7 mouse cellular contexts compared by ENCODE assay signal in genomic region chr5:128981607-128982006, GRCm38 (mm10). TPM values are rescaled to one million over a fixed set of nuclear protein-coding genes. Genes with fewer than 3 reads are reported as not detected.
DNase-seq lines count a peak whose midpoint lies in the region; ATAC-seq and TF ChIP-seq lines count a peak whose summit lies in the region.

No protein-coding gene starts in this region.

- H3K9ac ChIP-seq in MEL (ENCODE audit: control insufficient read depth, low read depth, low read length, poor library complexity, severe bottlenecking): no peak overlapping the region
- H3K9ac ChIP-seq in embryonic facial prominence, embryonic 14.5 days (ENCODE audit: low read depth, low read length): no peak overlapping the region

- H3K36me3 ChIP-seq in MEL (ENCODE audit: control insufficient read depth in 1 of 2, insufficient read depth in 2 of 2, low read length in 2 of 2): no peaks in the 10 kb centered on the region; a peak in 1 of 4 replicates
- peaks cover 7% of the 10 kb centered on the region; the same call in 1 of the 2 replicates for H3K36me3 ChIP-seq in embryonic facial prominence, embryonic 14.5 days (ENCODE audit: control insufficient read depth, insufficient read depth, low read length)

- no peak for TF ChIP-seq POLR2A in MEL (IDR thresholded peaks at IDR 0.05; ENCODE audit: control insufficient read depth in 1 of 2, insufficient read depth in 1 of 2, low read depth in 1 of 2, low read length in 2 of 2, poor library complexity in 1 of 2)
- no peak for TF ChIP-seq POLR2A in bone marrow macrophage, adult 2 months (IDR thresholded peaks at IDR 0.05; ENCODE audit: borderline replicate concordance, low read depth, low read length)

- intact Hi-C loops in heart, postnatal 36 days (cut with DNase I): no loop called here

- TF ChIP-seq CTCF in MEL (IDR thresholded peaks at IDR 0.05 in 2 of 3, conservative IDR thresholded peaks at IDR 0.05 in 1 of 3; ENCODE audit: control insufficient read depth in 1 of 3, insufficient read depth in 1 of 3, low read depth in 2 of 3, low read length in 3 of 3, poor library complexity in 1 of 3, severe bottlenecking in 1 of 3): peak; percentile 80 to 95 (median 93)
- TF ChIP-seq CTCF in bone marrow macrophage, adult 2 months (IDR thresholded peaks at IDR 0.05; ENCODE audit: low read depth, low read length): peak; percentile 53

- TF ChIP-seq EP300 in MEL (IDR thresholded peaks at IDR 0.05; ENCODE audit: low read depth in 1 of 2, low read length in 2 of 2): no peak

- no peaks in the 10 kb centered on the region for H3K79me2 ChIP-seq in MEL (ENCODE audit: control insufficient read depth, insufficient read depth, low read length, poor library complexity)

- 23% methylated on average over 12 of the region's 12 CpGs for WGBS in embryonic facial prominence, embryonic 14.5 days

- no peaks in the 10 kb centered on the region for H3K9me3 ChIP-seq in MEL (replicated peaks; ENCODE audit: insufficient read depth, low read length)
- H3K9me3 ChIP-seq in embryonic facial prominence, embryonic 14.5 days (ENCODE audit: control insufficient read depth, low read length): no peaks in the 10 kb centered on the region

- peak; percentile 69 for DNase-seq in MEL (ENCODE audit: low read depth, low spot score)
- no peak for DNase-seq in embryonic facial prominence, embryonic 14.5 days (ENCODE audit: low spot score)
- DNase-seq in heart, postnatal 36 days: peak; percentile 70 to 78
- peak; percentile 81 to 84 for DNase-seq in kidney, postnatal 4 days
- DNase-seq in lung, postnatal 36 days: peak; percentile 71
- peak; percentile 35 for DNase-seq in right cerebral cortex, postnatal 25 days

- no peak overlapping the region for H3K4me2 ChIP-seq in embryonic facial prominence, embryonic 14.5 days (ENCODE audit: low read depth, low read length)

- TF ChIP-seq RAD21 in MEL (IDR thresholded peaks at IDR 0.05; ENCODE audit: low read depth, low read length): peak; percentile 50

- H3K27ac ChIP-seq in MEL (ENCODE audit: control insufficient read depth, low read depth, low read length): no peak overlapping the region
- H3K27ac ChIP-seq in bone marrow macrophage, adult 2 months (ENCODE audit: insufficient read depth, low read depth, low read length): no peak overlapping the region
- no peak overlapping the region for H3K27ac ChIP-seq in embryonic facial prominence, embryonic 14.5 days (replicated peaks; ENCODE audit: low read depth, low read length)

- ATAC-seq in embryonic facial prominence, embryonic 14.5 days (ENCODE audit: low read depth): 0 out of 2 replicates have a peak, but pooled peaks have one; percentile 71

- H3K27me3 ChIP-seq in MEL (ENCODE audit: control insufficient read depth in 1 of 2, insufficient read depth in 2 of 2, low read length in 2 of 2): no peaks in the 10 kb centered on the region
- H3K27me3 ChIP-seq in embryonic facial prominence, embryonic 14.5 days (replicated peaks; ENCODE audit: control insufficient read depth, insufficient read depth, low read length): no peaks in the 10 kb centered on the region

- H3K4me3 ChIP-seq in MEL (ENCODE audit: control insufficient read depth in 1 of 2, insufficient read depth in 1 of 2, low read depth in 2 of 2, low read length in 2 of 2): no peak overlapping the region
- H3K4me3 ChIP-seq in bone marrow macrophage, adult 2 months (ENCODE audit: insufficient read depth, low read length): no peak overlapping the region
- no peak overlapping the region for H3K4me3 ChIP-seq in embryonic facial prominence, embryonic 14.5 days (ENCODE audit: low read depth, low read length)

- no peaks in the 10 kb centered on the region for H3K4me1 ChIP-seq in MEL (ENCODE audit: control insufficient read depth in 1 of 2, insufficient read depth in 2 of 2, low read length in 2 of 2)
- no peaks in the 10 kb centered on the region for H3K4me1 ChIP-seq in bone marrow macrophage, adult 2 months (ENCODE audit: control insufficient read depth, insufficient read depth, low read length)
- H3K4me1 ChIP-seq in embryonic facial prominence, embryonic 14.5 days (ENCODE audit: control insufficient read depth, insufficient read depth, low read length): no peaks in the 10 kb centered on the region

TF ChIP-seq in MEL, 35 proteins besides CTCF, POLR2A, EP300 and RAD21:
- TF ChIP-seq CHD2 (IDR thresholded peaks at IDR 0.05; ENCODE audit: low read length) (no peak), MYC (IDR thresholded peaks at IDR 0.05; ENCODE audit: low read depth, low read length) (no peak), NRF1 (IDR thresholded peaks at IDR 0.05; ENCODE audit: insufficient read depth, low read depth, low read length, poor library complexity, severe bottlenecking) (no peak), SMC3 (IDR thresholded peaks at IDR 0.05; ENCODE audit: low read depth, low read length) (peak; percentile 57), MYB (IDR thresholded peaks at IDR 0.05; ENCODE audit: low read depth, low read length) (no peak), GATA1 (IDR thresholded peaks at IDR 0.05; ENCODE audit: low read depth, low read length) (no peak), GABPA (IDR thresholded peaks at IDR 0.05; ENCODE audit: low read depth, low read length) (no peak), USF2 (IDR thresholded peaks at IDR 0.05; ENCODE audit: borderline replicate concordance in 1 of 2, insufficient read depth in 1 of 2, low read depth in 1 of 2, low read length in 2 of 2) (no peak), CHD1 (IDR thresholded peaks at IDR 0.05; ENCODE audit: low read depth, low read length) (no peak)

RNA-seq across cellular contexts. Expression of gene Stx2, which starts 26.8 kb away (rescaled TPM):
- 69.0 and 84.8 TPM in 2 replicates for total RNA-seq in MEL (2012; rRNA removed)
- 10 to 100 TPM in 1 of 2 experiments, not detected in 1; 97.1 TPM for polyA plus RNA-seq in MEL (2012; ENCODE audit: insufficient read depth in 1 of 2, insufficient read length in 2 of 2, low read depth in 1 of 2, low replicate concordance in 2 of 2, missing spikeins in 1 of 2)
- polyA plus RNA-seq in bone marrow macrophage, adult 2 months (2012; ENCODE audit: insufficient read depth, insufficient read length, missing spikeins): 106 and 112 TPM in 2 replicates
- polyA plus RNA-seq in embryonic facial prominence, embryonic 14.5 days (2014; fragmentation: Nextera tagmentation; extraction: Ambion mirVana): 34.5 and 38.8 TPM in 2 replicates
- 10 to 100 TPM; 12.2 to 20.5 TPM for total RNA-seq in heart, postnatal 36 days (2021)

RNA-seq across cellular contexts. Expression of gene Rimbp2, which starts 28.3 kb away (rescaled TPM):
- not detected in 2 replicates for total RNA-seq in MEL (2012; rRNA removed)
- not detected for polyA plus RNA-seq in MEL (2012; ENCODE audit: insufficient read depth in 1 of 2, insufficient read length in 2 of 2, low read depth in 1 of 2, low replicate concordance in 2 of 2, missing spikeins in 1 of 2)
- 0.92 TPM in 1 of 2 replicates, not detected in the other for polyA plus RNA-seq in bone marrow macrophage, adult 2 months (2012; ENCODE audit: insufficient read depth, insufficient read length, missing spikeins)
- polyA plus RNA-seq in embryonic facial prominence, embryonic 14.5 days (2014; fragmentation: Nextera tagmentation; extraction: Ambion mirVana): 0.21 and 0.66 TPM in 2 replicates
- under 1 TPM in 1 of 2 experiments, not detected in 1; 0.19 TPM for total RNA-seq in heart, postnatal 36 days (2021)

RNA-seq across cellular contexts. Expression of gene Ran, which starts 38.3 kb away (rescaled TPM):
- 950 and 1,019 TPM in 2 replicates for total RNA-seq in MEL (2012; rRNA removed)
- polyA plus RNA-seq in MEL (2012; ENCODE audit: insufficient read depth in 1 of 2, insufficient read length in 2 of 2, low read depth in 1 of 2, low replicate concordance in 2 of 2, missing spikeins in 1 of 2): 1,000 to 10,000 TPM in 1 of 2 experiments, 10 to 100 TPM in 1; 91.6 to 2,479 TPM
- polyA plus RNA-seq in bone marrow macrophage, adult 2 months (2012; ENCODE audit: insufficient read depth, insufficient read length, missing spikeins): 94.1 and 102 TPM in 2 replicates
- 442 and 465 TPM in 2 replicates for polyA plus RNA-seq in embryonic facial prominence, embryonic 14.5 days (2014; fragmentation: Nextera tagmentation; extraction: Ambion mirVana)
- 100 to 1,000 TPM in 1 of 2 experiments, 10 to 100 TPM in 1; 86.3 to 103 TPM for total RNA-seq in heart, postnatal 36 days (2021)
